Mouse (Mus musculus) midbrain, embryonic 13.5 days (tissue): ENCODE measurements around the gene Pik3c2g. TPM values are rescaled to one million over a fixed set of nuclear protein-coding genes. Genes with fewer than 3 reads are reported as not detected.

Experiments used
- ATAC-seq: fragments of 200-750 bp; cut with Nextera tagmentation; 2 replicates; pipeline ENCODE4 v1.8.0; 2017; ENCODE audit warnings: mild to moderate bottlenecking, moderate TSS enrichment, moderate library complexity
- H3K27ac ChIP-seq: fragments of 300-500 bp; sonication (generic); 2 replicates; pipeline ENCODE4 v1.5.1; 2015; ENCODE audit warnings: inconsistent platforms, mild to moderate bottlenecking, moderate library complexity
- H3K27me3 ChIP-seq: fragments of 300-500 bp; sonication (generic); 2 replicates; pipeline ENCODE4 v1.6.1; 2015; ENCODE audit warnings: mild to moderate bottlenecking, inconsistent platforms
- H3K36me3 ChIP-seq: fragments of 300-500 bp; sonication (generic); 2 replicates; pipeline ENCODE4 v1.6.1; 2015; ENCODE audit warnings: mild to moderate bottlenecking, inconsistent platforms
- H3K4me1 ChIP-seq: fragments of 300-500 bp; sonication (generic); replicated peaks from 2 replicates; pipeline ENCODE4 v1.6.1; 2015; ENCODE audit warnings: inconsistent platforms
- H3K4me2 ChIP-seq: fragments of 300-500 bp; sonication (generic); replicated peaks from 2 replicates; pipeline ENCODE4 v1.6.1; 2015; ENCODE audit warnings: moderate library complexity, mild to moderate bottlenecking, inconsistent platforms
- H3K4me3 ChIP-seq: fragments of 300-500 bp; sonication (generic); replicated peaks from 2 replicates; pipeline ENCODE4 v1.5.1; 2015; ENCODE audit warnings: mild to moderate bottlenecking, inconsistent platforms
- H3K9ac ChIP-seq: fragments of 300-500 bp; sonication (generic); replicated peaks from 2 replicates; pipeline ENCODE4 v1.6.1; 2015; ENCODE audit warnings: mild to moderate bottlenecking, inconsistent platforms
- H3K9me3 ChIP-seq: fragments of 300-500 bp; sonication (generic); 2 replicates; pipeline ENCODE4 v1.6.1; 2016; ENCODE audit warnings: mild to moderate bottlenecking, inconsistent platforms
- WGBS: fragments of 180-500 bp; shearing (Covaris S2); methylation state at CpG from one replicate; pipeline ENCODE4 v1.1.7; 2015; 5-methylcytosine and 5-hydroxymethylcytosine counted together
- polyA plus RNA-seq: library from polyadenylated mRNA; unstranded; fragments of >200 nt; fragmentation: Nextera tagmentation; extraction: Ambion mirVana; gene quantifications from 2 replicates; pipeline ENCODE4 v1.2.1, GENCODE M21; 2015

Pik3c2g gene
- polyA plus RNA-seq, 1 experiment from 2014 or later: 0.24 TPM

- peak; percentile 77; the same call in 1 of the 2 replicates for ATAC-seq
- Histone ChIP-seq H3K4me2 (no peak overlapping the region), H3K4me1 (peaks cover 6% of the 10 kb centered on the region), H3K27ac (no peak overlapping the region), H3K27me3 (no peaks in the 10 kb centered on the region), H3K4me3 (no peak overlapping the region), H3K9ac (no peak overlapping the region), H3K36me3 (no peaks in the 10 kb centered on the region), H3K9me3 (no peaks in the 10 kb centered on the region)
- 60% methylated on average over 7 of the region's 7 CpGs for WGBS
Measured at GRCm38 (mm10) chr6:139746758-139747479, 159.9 kb downstream of the Pik3c2g start.

GRCm38 (mm10) chr6:139748091-139748771 lies 161.2 kb downstream of the Pik3c2g start:
- Histone ChIP-seq H3K9ac (no peak overlapping the region), H3K36me3 (no peaks in the 10 kb centered on the region), H3K4me1 (peaks cover 6% of the 10 kb centered on the region), H3K9me3 (no peaks in the 10 kb centered on the region), H3K27ac (no peak overlapping the region), H3K4me2 (no peak overlapping the region), H3K4me3 (no peak overlapping the region), H3K27me3 (no peaks in the 10 kb centered on the region)
- ATAC-seq: no peak
- WGBS: 89% methylated on average over 13 of the region's 13 CpGs

- no peak overlapping the region for H3K9ac ChIP-seq
Measured at GRCm38 (mm10) chr6:139750599-139750998, 163.6 kb downstream of the Pik3c2g start.

GRCm38 (mm10) chr6:139751022-139751421 lies 164.0 kb downstream of the Pik3c2g start:
- no peaks in the 10 kb centered on the region for H3K27me3 ChIP-seq
- no peak for ATAC-seq
- WGBS: 80% methylated on average over 3 of the region's 3 CpGs
- no peak overlapping the region for H3K27ac ChIP-seq
- H3K9me3 ChIP-seq: no peaks in the 10 kb centered on the region
- no peak overlapping the region for H3K4me3 ChIP-seq
- no peak overlapping the region for H3K4me2 ChIP-seq
- H3K36me3 ChIP-seq: no peaks in the 10 kb centered on the region
- no peak overlapping the region for H3K9ac ChIP-seq
- H3K4me1 ChIP-seq: peaks cover 6% of the 10 kb centered on the region

More at GRCm38 (mm10) chr6:139750599-139750998, 163.6 kb downstream of the Pik3c2g start:
- Histone ChIP-seq H3K4me2 (no peak overlapping the region), H3K4me3 (no peak overlapping the region), H3K27me3 (no peaks in the 10 kb centered on the region), H3K27ac (no peak overlapping the region), H3K4me1 (peaks cover 6% of the 10 kb centered on the region), H3K36me3 (no peaks in the 10 kb centered on the region), H3K9me3 (no peaks in the 10 kb centered on the region)
- no peak for ATAC-seq
- WGBS: 88% methylated on average over 2 of the region's 2 CpGs

GRCm38 (mm10) chr6:139757876-139758275 lies 170.9 kb downstream of the Pik3c2g start:
- Histone ChIP-seq H3K4me3 (no peak overlapping the region), H3K4me2 (no peak overlapping the region), H3K27ac (no peak overlapping the region), H3K27me3 (no peaks in the 10 kb centered on the region), H3K9ac (no peak overlapping the region), H3K4me1 (peaks cover 15% of the 10 kb centered on the region), H3K36me3 (no peaks in the 10 kb centered on the region), H3K9me3 (no peaks in the 10 kb centered on the region)
- 93% methylated on average over 8 of the region's 8 CpGs for WGBS
- ATAC-seq: no peak

- H3K4me3 ChIP-seq: no peak overlapping the region
- 0 out of 2 replicates have a peak overlapping the region, but pooled peaks have one; percentile 44 for H3K27ac ChIP-seq
- H3K4me2 ChIP-seq: peak overlapping the region; percentile 21; the same call in 1 of the 2 replicates
- no peak overlapping the region for H3K9ac ChIP-seq
- H3K9me3 ChIP-seq: no peaks in the 10 kb centered on the region
- WGBS: 20% methylated on average over 4 of the region's 4 CpGs
- H3K36me3 ChIP-seq: no peaks in the 10 kb centered on the region
- H3K4me1 ChIP-seq: peaks cover 15% of the 10 kb centered on the region
- H3K27me3 ChIP-seq: no peaks in the 10 kb centered on the region
- ATAC-seq: peak; percentile 63; the same call in 1 of the 2 replicates
Measured at GRCm38 (mm10) chr6:139760978-139761377, 174.0 kb downstream of the Pik3c2g start.

- WGBS: 93% methylated on average over 3 of the region's 3 CpGs
- H3K9ac ChIP-seq: no peak overlapping the region
- no peak for ATAC-seq
- no peaks in the 10 kb centered on the region for H3K27me3 ChIP-seq
- H3K4me2 ChIP-seq: no peak overlapping the region
- no peak overlapping the region for H3K4me3 ChIP-seq
- no peaks in the 10 kb centered on the region for H3K9me3 ChIP-seq
- no peaks in the 10 kb centered on the region for H3K36me3 ChIP-seq
- no peak overlapping the region for H3K27ac ChIP-seq
- H3K4me1 ChIP-seq: peaks cover 15% of the 10 kb centered on the region
Measured at GRCm38 (mm10) chr6:139764398-139764797, 177.4 kb downstream of the Pik3c2g start.

GRCm38 (mm10) chr6:139769744-139770473 lies 182.9 kb downstream of the Pik3c2g start:
- no peak overlapping the region for H3K4me2 ChIP-seq
- no peaks in the 10 kb centered on the region for H3K36me3 ChIP-seq
- no peak for ATAC-seq
- no peaks in the 10 kb centered on the region for H3K4me1 ChIP-seq
- H3K27me3 ChIP-seq: no peaks in the 10 kb centered on the region
- no peaks in the 10 kb centered on the region for H3K9me3 ChIP-seq
- no peak overlapping the region for H3K27ac ChIP-seq
- no peak overlapping the region for H3K4me3 ChIP-seq
- WGBS: 95% methylated on average over 7 of the region's 7 CpGs
- H3K9ac ChIP-seq: no peak overlapping the region

GRCm38 (mm10) chr6:139770535-139770934 lies 183.5 kb downstream of the Pik3c2g start:
- H3K4me2 ChIP-seq: no peak overlapping the region
- 38% methylated on average over 3 of the region's 3 CpGs for WGBS
- ATAC-seq: no peak
- H3K9ac ChIP-seq: no peak overlapping the region
- no peaks in the 10 kb centered on the region for H3K4me1 ChIP-seq
- H3K36me3 ChIP-seq: no peaks in the 10 kb centered on the region
- H3K27ac ChIP-seq: no peak overlapping the region
- H3K27me3 ChIP-seq: no peaks in the 10 kb centered on the region
- no peaks in the 10 kb centered on the region for H3K9me3 ChIP-seq
- no peak overlapping the region for H3K4me3 ChIP-seq

GRCm38 (mm10) chr6:139777576-139778282 lies 190.7 kb downstream of the Pik3c2g start:
- Histone ChIP-seq H3K27ac (no peak overlapping the region), H3K4me3 (no peak overlapping the region), H3K4me2 (no peak overlapping the region), H3K27me3 (no peaks in the 10 kb centered on the region), H3K36me3 (no peaks in the 10 kb centered on the region), H3K4me1 (no peaks in the 10 kb centered on the region), H3K9ac (no peak overlapping the region), H3K9me3 (no peaks in the 10 kb centered on the region)
- WGBS: 86% methylated on average over 11 of the region's 11 CpGs
- no peak for ATAC-seq

GRCm38 (mm10) chr6:139780028-139780427 lies 193.0 kb downstream of the Pik3c2g start:
- Histone ChIP-seq H3K4me3 (no peak overlapping the region), H3K4me1 (no peaks in the 10 kb centered on the region), H3K9me3 (no peaks in the 10 kb centered on the region), H3K27me3 (no peaks in the 10 kb centered on the region), H3K36me3 (no peaks in the 10 kb centered on the region), H3K27ac (no peak overlapping the region), H3K4me2 (no peak overlapping the region), H3K9ac (no peak overlapping the region)
- no peak for ATAC-seq
- 69% methylated on average over 2 of the region's 2 CpGs for WGBS
